Mouse (Mus musculus) liver, embryonic 14.5 days (tissue): Measurements from ENCODE around the gene P2ry6.

Experiments used
- CTCF ChIP-seq: IDR thresholded peaks from 2 replicates; pipeline ENCODE4 v1.5.1; 2016; ENCODE audit warnings: antibody characterized with exemption, low read depth, control low read depth
- EP300 ChIP-seq: IDR thresholded peaks from 2 replicates; pipeline ENCODE4 v1.6.1; 2016; ENCODE audit warnings: antibody characterized with exemption, low read depth

DNA sequence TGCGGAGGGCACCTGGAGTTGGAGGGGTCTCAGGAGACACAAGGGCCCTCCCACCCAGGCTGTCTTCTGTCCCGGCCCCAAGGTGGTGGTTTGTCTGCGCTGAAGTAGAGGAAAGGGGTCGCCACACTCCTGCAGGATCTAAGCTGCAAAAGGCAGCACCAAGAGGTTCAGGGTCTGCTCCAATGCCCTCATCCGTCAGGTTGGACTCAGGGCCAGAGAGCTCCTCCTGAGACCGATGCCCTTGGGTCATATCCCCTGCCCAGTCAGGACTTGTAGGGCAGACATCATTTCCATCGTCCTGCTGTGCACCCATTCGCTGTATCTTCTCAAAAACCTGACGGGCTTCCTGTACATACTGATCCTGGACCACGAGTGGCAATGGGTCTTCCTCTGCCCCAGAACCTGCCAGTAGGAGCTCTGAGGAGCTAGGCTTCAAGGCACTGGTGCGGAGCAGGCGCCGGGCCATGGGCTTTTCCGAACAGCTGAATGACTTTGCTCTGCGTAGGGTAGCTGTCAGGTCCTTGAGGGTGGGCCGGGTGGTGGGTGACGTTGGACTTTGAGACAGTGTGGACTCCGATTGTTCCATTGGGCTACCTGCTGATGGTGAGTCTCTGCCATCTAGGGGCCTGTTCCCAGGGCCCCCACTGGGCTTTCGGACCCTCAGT, 44.7 kb downstream of the P2ry6 start:
- no peak for TF ChIP-seq CTCF
- no peak for TF ChIP-seq EP300
